Mouse (Mus musculus) inflammation-experienced regulatory T-cells, adult 6 months (primary cell): ENCODE measurements around the gene Ganab. TPM values are rescaled to one million over a fixed set of nuclear protein-coding genes. Genes with fewer than 3 reads are reported as not detected.

Source experiments
- polyA plus RNA-seq, 3 experiments: library from polyadenylated mRNA; unstranded; fragments of 100-300 nt; shearing (Covaris generic); gene quantifications; one replicate each; pipeline ENCODE4 v1.2.1; 2017

Gene Ganab
- polyA plus RNA-seq, 3 experiments from 2014 or later, result 58.8 to 59.6 (median 59.4) TPM

Other genes with a start within 250 kb of the Ganab start
- not detected for gene Chrm1, start 234.3 kb upstream of the Ganab start, polyA plus RNA-seq
- gene Slc3a2, start 174.7 kb upstream of the Ganab start, polyA plus RNA-seq, result 10 to 100 TPM; 60.5 to 74.4 (median 68.9) TPM
- 10 to 100 TPM; 38.0 to 71.7 (median 66.5) TPM for gene Wdr74, start 162.2 kb upstream of the Ganab start, polyA plus RNA-seq
- 1 to 10 TPM in 1 of 3 experiments, not detected in 2; 1.8 TPM for gene 1700092M07Rik, start 157.4 kb upstream of the Ganab start, polyA plus RNA-seq
- 100 to 1,000 TPM in 2 of 3 experiments, 10 to 100 TPM in 1; 91.6 to 140 (median 134) TPM for gene Stx5a, start 156.7 kb upstream of the Ganab start, polyA plus RNA-seq
- gene Nxf1, start 141.0 kb upstream of the Ganab start, polyA plus RNA-seq, result 100 to 1,000 TPM; 130 to 193 (median 160) TPM
- 100 to 1,000 TPM in 2 of 3 experiments, 10 to 100 TPM in 1; 96.4 to 128 (median 119) TPM for gene Tmem223, start 127.1 kb upstream of the Ganab start, polyA plus RNA-seq
- 100 to 1,000 TPM; 109 to 112 (median 112) TPM for gene Tmem179b, start 123.6 kb upstream of the Ganab start, polyA plus RNA-seq
- gene Taf6l, start 111.7 kb upstream of the Ganab start, polyA plus RNA-seq, result 1 to 10 TPM; 4.4 to 6.9 (median 5.9) TPM
- gene Polr2g, start 99.5 kb upstream of the Ganab start, polyA plus RNA-seq, result 100 to 1,000 TPM; 186 to 196 (median 191) TPM
- 1 to 10 TPM; 2.1 to 3.0 (median 2.7) TPM for gene Zbtb3, start 95.5 kb upstream of the Ganab start, polyA plus RNA-seq
- 10 to 100 TPM; 38.6 to 60.1 (median 53.7) TPM for gene Ttc9c, start 78.7 kb upstream of the Ganab start, polyA plus RNA-seq
- gene Hnrnpul2, start 78.1 kb upstream of the Ganab start, polyA plus RNA-seq, result 1 to 10 TPM; 5.0 to 8.3 (median 5.9) TPM
- not detected for gene AC129217.1, start 68.3 kb upstream of the Ganab start, polyA plus RNA-seq
- gene Bscl2, start 60.6 kb upstream of the Ganab start, polyA plus RNA-seq, result 100 to 1,000 TPM in 1 of 3 experiments, 10 to 100 TPM in 2; 81.9 to 106 (median 95.9) TPM
- gene Gng3, start 58.9 kb upstream of the Ganab start, polyA plus RNA-seq, result 1 to 10 TPM in 2 of 3 experiments, under 1 TPM in 1; 0.72 to 3.3 (median 1.6) TPM
- under 1 TPM in 1 of 3 experiments, not detected in 2; 0.15 TPM for gene Lrrn4cl, start 47.3 kb upstream of the Ganab start, polyA plus RNA-seq
- 10 to 100 TPM; 56.1 to 63.1 (median 57.6) TPM for gene Ubxn1, start 26.6 kb upstream of the Ganab start, polyA plus RNA-seq
- 10 to 100 TPM; 78.4 to 90.3 (median 89.6) TPM for gene Uqcc3, start 17.1 kb upstream of the Ganab start, polyA plus RNA-seq
- 100 to 1,000 TPM in 1 of 3 experiments, 10 to 100 TPM in 2; 92.4 to 104 (median 94.7) TPM for gene Lbhd1, start 14.3 kb upstream of the Ganab start, polyA plus RNA-seq
- gene Gm49403, start 14.1 kb upstream of the Ganab start, polyA plus RNA-seq, result not detected
- 100 to 1,000 TPM; 105 to 125 (median 114) TPM for gene 1810009A15Rik, start 9.2 kb upstream of the Ganab start, polyA plus RNA-seq
- 1 to 10 TPM in 1 of 3 experiments, not detected in 2; 1.1 TPM for gene Gm49416, start 9.1 kb upstream of the Ganab start, polyA plus RNA-seq
- gene Ints5, start 5.1 kb upstream of the Ganab start, polyA plus RNA-seq, result 10 to 100 TPM in 2 of 3 experiments, 1 to 10 TPM in 1; 8.5 to 11.9 (median 10.4) TPM
- gene B3gat3, start 22.3 kb downstream of the Ganab start, polyA plus RNA-seq, result 10 to 100 TPM; 11.3 to 26.1 (median 20.0) TPM
- 10 to 100 TPM in 1 of 3 experiments, 1 to 10 TPM in 2; 3.2 to 22.7 (median 3.4) TPM for gene Rom1, start 31.3 kb downstream of the Ganab start, polyA plus RNA-seq
- gene Eml3, start 31.5 kb downstream of the Ganab start, polyA plus RNA-seq, result 10 to 100 TPM; 20.3 to 25.7 (median 20.4) TPM
- 10 to 100 TPM; 78.8 to 96.7 (median 81.2) TPM for gene Mta2, start 43.8 kb downstream of the Ganab start, polyA plus RNA-seq
- gene Tut1, start 55.8 kb downstream of the Ganab start, polyA plus RNA-seq, result 10 to 100 TPM; 17.6 to 38.3 (median 35.3) TPM
- 100 to 1,000 TPM; 465 to 725 (median 677) TPM for gene Eef1g, start 69.0 kb downstream of the Ganab start, polyA plus RNA-seq
- gene Ahnak, start 91.2 kb downstream of the Ganab start, polyA plus RNA-seq, result 10 to 100 TPM; 42.4 to 81.3 (median 54.5) TPM
- not detected for gene Scgb1a1, start 189.9 kb downstream of the Ganab start, polyA plus RNA-seq
- 10 to 100 TPM; 30.5 to 37.9 (median 36.3) TPM for gene Asrgl1, start 237.6 kb downstream of the Ganab start, polyA plus RNA-seq